Comparison of ENCODE assay signal across 9 mouse cellular contexts in genomic region chr10:84985956-84986355, GRCm38 (mm10).
A peak's percentile ranks its signal among the peaks of the same experiment; 100 is the strongest.
DNase-seq lines count a peak whose midpoint lies in the region; ATAC-seq lines count a peak whose summit lies in the region.
"Had no signal": no experiment of that assay in that cellular context is flagged by ENCODE, and none has a peak within 500 bp of the region (broad histone marks: within the 10 kb centered on the region; RNA-seq: fewer than 3 reads in every experiment).

No protein-coding gene starts in this region.

- ATAC-seq in inflammation-experienced regulatory T-cells, adult 6 months = no peak

- peaks cover 67% of the 10 kb centered on the region for H3K36me3 ChIP-seq in embryonic facial prominence, embryonic 10.5 days (replicated peaks)

- H3K27me3 ChIP-seq in embryonic facial prominence, embryonic 10.5 days (replicated peaks; ENCODE audit: low read depth, poor library complexity, severe bottlenecking) = no peaks in the 10 kb centered on the region
- H3K27me3 ChIP-seq: neural tube, embryonic 12.5 days had no signal

- H3K4me3 ChIP-seq in embryonic facial prominence, embryonic 10.5 days = no peak overlapping the region
- H3K4me3 ChIP-seq: neural tube, embryonic 12.5 days had no signal

- H3K9me3 ChIP-seq in embryonic facial prominence, embryonic 10.5 days = no peaks in the 10 kb centered on the region
- H3K9me3 ChIP-seq: neural tube, embryonic 12.5 days had no signal

- no peaks in the 10 kb centered on the region; the same call in 1 of the 2 replicates for H3K4me1 ChIP-seq in embryonic facial prominence, embryonic 10.5 days

- H3K27ac ChIP-seq in embryonic facial prominence, embryonic 10.5 days (replicated peaks) = no peak overlapping the region
- H3K27ac ChIP-seq: neural tube, embryonic 12.5 days had no signal

- 79% methylated on average over 9 of the region's 9 CpGs for WGBS in embryonic facial prominence, embryonic 10.5 days

- peak; percentile 27 to 58 for DNase-seq in heart, adult 18-20 months
- DNase-seq in heart, adult 8-10 months (ENCODE audit: low spot score) = no peak
- peak; percentile 26 to 73 for DNase-seq in spleen, postnatal 4 days (ENCODE audit: low spot score in 2 of 2)
- no peak for DNase-seq in spleen, adult 12 weeks (ENCODE audit: low spot score)
- peak; percentile 24 for DNase-seq in embryonic facial prominence, embryonic 10.5 days (ENCODE audit: low spot score)
- DNase-seq in left cerebral cortex, adult 18-20 months (ENCODE audit: low spot score in 2 of 2) = peak; percentile 66 to 69
- DNase-seq in right cerebral cortex, adult 18-20 months = peak; percentile 61

Comparison
In these comparisons a context has a peak if more than half of its experiments do, and no peak if none do; other contexts are left out.
1. DNase-seq: peak in heart, adult 18-20 months (2 of 2), spleen, postnatal 4 days (2 of 2), embryonic facial prominence, embryonic 10.5 days (single experiment), left cerebral cortex, adult 18-20 months (2 of 2) and right cerebral cortex, adult 18-20 months (single experiment); none in heart, adult 8-10 months (single experiment) and spleen, adult 12 weeks (single experiment).